Mouse (Mus musculus) hindbrain, embryonic 13.5 days (tissue): ENCODE measurements around the gene Slc35g2. TPM values are rescaled to one million over a fixed set of nuclear protein-coding genes. Genes with fewer than 3 reads are reported as not detected.

Experiments used
- ATAC-seq: fragments of 200-750 bp; cut with Nextera tagmentation; 2 replicates; pipeline ENCODE4 v1.8.0; 2017; ENCODE audit warnings: moderate TSS enrichment; ENCODE audit not compliant: low FRiP score
- H3K27ac ChIP-seq: fragments of 300-500 bp; sonication (generic); 2 replicates; pipeline ENCODE4 v1.5.1; 2015; ENCODE audit warnings: inconsistent platforms, mild to moderate bottlenecking, moderate library complexity
- H3K27me3 ChIP-seq: fragments of 300-500 bp; sonication (generic); 2 replicates; pipeline ENCODE4 v1.6.1; 2015; ENCODE audit warnings: mild to moderate bottlenecking, inconsistent platforms
- H3K36me3 ChIP-seq: fragments of 300-500 bp; sonication (generic); 2 replicates; pipeline ENCODE4 v1.6.1; 2015; ENCODE audit warnings: mild to moderate bottlenecking, inconsistent platforms
- H3K4me1 ChIP-seq: fragments of 300-500 bp; sonication (generic); replicated peaks from 2 replicates; pipeline ENCODE4 v1.6.1; 2015; ENCODE audit warnings: inconsistent platforms
- H3K4me2 ChIP-seq: fragments of 300-500 bp; sonication (generic); 2 replicates; pipeline ENCODE4 v1.6.1; 2015; ENCODE audit warnings: inconsistent platforms, mild to moderate bottlenecking, moderate library complexity
- H3K4me3 ChIP-seq: fragments of 300-500 bp; sonication (generic); 2 replicates; pipeline ENCODE4 v1.5.1; 2015; ENCODE audit warnings: mild to moderate bottlenecking, inconsistent platforms
- H3K9ac ChIP-seq: fragments of 300-500 bp; sonication (generic); 2 replicates; pipeline ENCODE4 v1.6.1; 2015; ENCODE audit warnings: mild to moderate bottlenecking, inconsistent platforms
- H3K9me3 ChIP-seq: fragments of 300-500 bp; sonication (generic); 2 replicates; pipeline ENCODE4 v1.6.1; 2016; ENCODE audit warnings: inconsistent platforms
- WGBS: fragments of 180-500 bp; shearing (Covaris S2); methylation state at CpG from one replicate; pipeline ENCODE4 v1.1.7; 2015; 5-methylcytosine and 5-hydroxymethylcytosine counted together
- polyA plus RNA-seq: library from polyadenylated mRNA; unstranded; fragments of >200 nt; fragmentation: Nextera tagmentation; extraction: Ambion mirVana; gene quantifications from 2 replicates; pipeline ENCODE4 v1.2.1, GENCODE M21; 2015

The Slc35g2 gene
- polyA plus RNA-seq, 1 experiment from 2014 or later = 15.4 TPM

- no peak overlapping the region for H3K4me2 ChIP-seq
- H3K4me3 ChIP-seq = no peak overlapping the region
- no peaks in the 10 kb centered on the region for H3K36me3 ChIP-seq
- no peaks in the 10 kb centered on the region for H3K9me3 ChIP-seq
- no peaks in the 10 kb centered on the region for H3K4me1 ChIP-seq
- H3K27me3 ChIP-seq = no peaks in the 10 kb centered on the region
- H3K27ac ChIP-seq = no peak overlapping the region
- no peak for ATAC-seq
- 95% methylated on average over 2 of the region's 2 CpGs for WGBS
- no peak overlapping the region for H3K9ac ChIP-seq
Measured at GRCm38 (mm10) chr9:100507581-100507980, 63.3 kb downstream of the Slc35g2 start.

GRCm38 (mm10) chr9:100506652-100507051, 64.2 kb downstream of the Slc35g2 start:
- no peaks in the 10 kb centered on the region for H3K36me3 ChIP-seq
- H3K4me2 ChIP-seq = no peak overlapping the region
- ATAC-seq = no peak
- no peaks in the 10 kb centered on the region for H3K4me1 ChIP-seq
- H3K27ac ChIP-seq = no peak overlapping the region
- 80% methylated on average over 2 of the region's 2 CpGs for WGBS
- H3K9me3 ChIP-seq = no peaks in the 10 kb centered on the region
- H3K4me3 ChIP-seq = no peak overlapping the region
- H3K9ac ChIP-seq = no peak overlapping the region
- no peaks in the 10 kb centered on the region for H3K27me3 ChIP-seq

DNA sequence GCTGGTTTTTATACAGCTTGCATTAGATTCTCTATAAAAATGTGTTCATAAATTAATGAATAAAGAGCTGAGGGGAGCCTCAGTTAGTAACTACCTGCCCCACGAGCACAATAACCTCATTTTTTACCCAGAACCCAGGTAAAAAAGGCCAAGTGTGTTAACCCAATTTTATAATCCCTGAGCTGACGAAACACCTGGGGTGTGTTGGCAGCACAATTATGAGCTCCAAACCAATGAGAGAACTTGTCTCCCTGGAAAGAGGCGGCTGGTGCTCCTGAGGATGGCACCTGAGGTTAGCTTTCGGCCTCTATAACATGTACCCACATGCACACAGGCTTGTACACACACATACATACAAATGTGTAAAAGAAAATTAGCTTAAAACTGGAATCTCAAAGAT, 65.4 kb downstream of the Slc35g2 start:
- Histone ChIP-seq H3K9ac (no peak overlapping the region), H3K9me3 (no peaks in the 10 kb centered on the region), H3K27me3 (no peaks in the 10 kb centered on the region), H3K36me3 (no peaks in the 10 kb centered on the region), H3K4me3 (no peak overlapping the region), H3K27ac (no peak overlapping the region), H3K4me1 (no peaks in the 10 kb centered on the region), H3K4me2 (no peak overlapping the region)
- ATAC-seq = no peak
- WGBS = 96% methylated on average over 4 of the region's 4 CpGs

Other genes with a start within 250 kb of the Slc35g2 start
- 0.53 and 0.63 TPM in 2 replicates for gene Il20rb, start 84.3 kb downstream of the Slc35g2 start, polyA plus RNA-seq
- 64.3 and 66.5 TPM in 2 replicates for gene Nck1, start 25.0 kb downstream of the Slc35g2 start, polyA plus RNA-seq
- gene Stag1, start 26.7 kb upstream of the Slc35g2 start, polyA plus RNA-seq = 42.8 and 44.7 TPM in 2 replicates